Mouse (Mus musculus) C2C12 (cell line): Measurements from ENCODE around the gene Gtf2ird2.

Experiments
- CEBPB ChIP-seq: IDR thresholded peaks from one replicate; pipeline ENCODE4 v1.6.1; 2011; ENCODE audit warnings: low read depth, mild to moderate bottlenecking, control low read depth, moderate library complexity
- CTCF ChIP-seq: IDR thresholded peaks from one replicate; pipeline ENCODE4 v1.5.1; 2011; ENCODE audit not compliant: control insufficient read depth, insufficient read depth, insufficient read length
- MAX ChIP-seq: IDR thresholded peaks from one replicate; pipeline ENCODE4 v1.6.1; 2011; ENCODE audit warnings: mild to moderate bottlenecking, control low read depth
- MYOD1 ChIP-seq: IDR thresholded peaks from one replicate; pipeline ENCODE4 v1.6.1; 2011; ENCODE audit warnings: low read depth; ENCODE audit not compliant: control insufficient read depth, insufficient read length
- MYOG ChIP-seq: IDR thresholded peaks from one replicate; pipeline ENCODE4 v1.6.1; 2011; ENCODE audit not compliant: control insufficient read depth, insufficient read length; ENCODE audit errors: extremely low read depth
- USF1 ChIP-seq: IDR thresholded peaks from one replicate; pipeline ENCODE4 v1.6.1; 2011; ENCODE audit warnings: low read depth, mild to moderate bottlenecking, control low read depth, moderate library complexity

GRCm38 (mm10) chr5:134137933-134138332 is 45.9 kb upstream of the Gtf2ird2 start:
- TF ChIP-seq MAX = no peak
- no peak for TF ChIP-seq CTCF
- TF ChIP-seq USF1 = no peak
- TF ChIP-seq MYOD1 = no peak
- TF ChIP-seq CEBPB = no peak
- no peak for TF ChIP-seq MYOG
